Mouse (Mus musculus) neural tube, embryonic 14.5 days (tissue): ENCODE results near the gene Ndufab1. TPM values are rescaled to one million over a fixed set of nuclear protein-coding genes. Genes with fewer than 3 reads are reported as not detected.
A peak's percentile ranks its signal among the peaks of the same experiment; 100 is the strongest.
"Not testable (repeated sequence)": the region's sequence is repeated elsewhere in the genome, so short reads cannot be mapped to it uniquely, and the experiment has no call there.

ENCODE experiments used
- ATAC-seq: fragments of 200-750 bp; cut with Nextera tagmentation; 2 replicates; pipeline ENCODE4 v1.8.0; 2017; ENCODE audit warnings: low read depth, mild to moderate bottlenecking, moderate TSS enrichment, moderate library complexity
- H3K27ac ChIP-seq: fragments of 300-500 bp; sonication (generic); 2 replicates; pipeline ENCODE4 v1.5.1; 2014; ENCODE audit warnings: low read depth, mild to moderate bottlenecking, control low read depth, low read length, moderate library complexity, mixed read lengths
- H3K27me3 ChIP-seq: fragments of 300-500 bp; sonication (generic); 2 replicates; pipeline ENCODE4 v1.6.1; 2014; ENCODE audit warnings: low read length; ENCODE audit not compliant: control insufficient read depth, insufficient read depth
- H3K36me3 ChIP-seq: fragments of 300-500 bp; sonication (generic); 2 replicates; pipeline ENCODE4 v1.6.1; 2014; ENCODE audit warnings: low read length, mixed read lengths; ENCODE audit not compliant: control insufficient read depth, insufficient read depth
- H3K4me1 ChIP-seq: fragments of 300-500 bp; sonication (generic); 2 replicates; pipeline ENCODE4 v1.6.1; 2014; ENCODE audit warnings: low read length; ENCODE audit not compliant: control insufficient read depth, insufficient read depth
- H3K4me2 ChIP-seq: fragments of 300-500 bp; sonication (generic); 2 replicates; pipeline ENCODE4 v1.6.1; 2014; ENCODE audit warnings: mild to moderate bottlenecking, low read depth, low read length, control low read depth
- H3K4me3 ChIP-seq: fragments of 300-500 bp; sonication (generic); 2 replicates; pipeline ENCODE4 v1.5.1; 2014; ENCODE audit warnings: low read depth, low read length, control low read depth, mixed read lengths
- H3K9ac ChIP-seq: fragments of 300-500 bp; sonication (generic); replicated peaks from 2 replicates; pipeline ENCODE4 v1.6.1; 2014; ENCODE audit warnings: low read depth, mild to moderate bottlenecking, control low read depth, low read length, mixed read lengths
- H3K9me3 ChIP-seq: fragments of 300-500 bp; sonication (generic); 2 replicates; pipeline ENCODE4 v1.6.1; 2016; ENCODE audit warnings: low read length; ENCODE audit not compliant: control insufficient read depth
- WGBS: fragments of 180-500 bp; shearing (Covaris S2); extraction: QIAGEN DNeasy Blood & Tissue Kit; methylation state at CpG from one replicate; pipeline ENCODE4 v1.1.7; 2014; 5-methylcytosine and 5-hydroxymethylcytosine counted together
- polyA plus RNA-seq: library from polyadenylated mRNA; unstranded; fragments of >200 nt; fragmentation: Nextera tagmentation; extraction: Ambion mirVana; gene quantifications from 2 replicates; pipeline ENCODE4 v1.2.1, GENCODE M21; 2014

The Ndufab1 gene
- polyA plus RNA-seq, 1 experiment from 2014 or later, result 725 TPM

DNA sequence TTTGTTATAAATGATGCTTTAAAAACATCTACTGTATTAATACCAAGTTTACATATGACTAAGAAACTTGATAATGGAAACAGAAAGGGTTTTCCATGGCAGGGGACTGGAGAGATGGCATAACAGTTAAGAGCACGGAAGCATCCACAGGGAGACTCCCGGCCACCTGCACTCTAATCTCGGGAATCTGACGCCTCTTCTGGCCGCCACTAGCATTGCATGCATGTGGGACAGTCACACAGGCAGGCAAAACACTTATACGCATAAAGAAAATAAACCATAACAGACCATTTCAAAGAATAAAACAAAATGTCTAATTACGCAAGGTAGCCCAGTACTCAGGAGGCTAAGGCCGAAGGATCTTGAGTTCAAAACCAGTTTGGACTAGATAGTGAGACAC, 23.9 kb upstream of the Ndufab1 start:
- WGBS, result 82% methylated on average over 8 of the region's 8 CpGs

DNA sequence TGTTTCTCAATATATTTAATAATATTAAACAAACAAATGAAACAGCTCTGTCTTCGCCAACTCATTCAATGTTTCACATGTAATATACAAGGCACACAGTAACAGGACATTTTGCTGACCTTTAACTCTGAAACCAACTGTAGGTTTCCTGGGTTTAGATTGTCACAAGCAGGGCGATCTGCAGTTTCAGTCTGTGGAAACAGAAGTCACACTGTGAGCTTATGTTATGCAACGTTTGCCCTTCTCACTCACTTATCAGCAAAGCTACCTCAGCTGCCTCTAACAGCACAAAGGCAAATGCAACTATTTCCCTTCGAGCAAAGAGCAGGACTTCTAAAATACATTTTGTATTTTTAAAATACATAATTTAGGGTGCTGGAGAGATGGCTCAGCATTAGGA, 21.8 kb upstream of the Ndufab1 start:
- no peak for ATAC-seq
- Histone ChIP-seq H3K9me3 (no peaks in the 10 kb centered on the region), H3K27me3 (no peaks in the 10 kb centered on the region), H3K4me1 (no peaks in the 10 kb centered on the region), H3K27ac (no peak overlapping the region), H3K36me3 (peaks cover 10% of the 10 kb centered on the region; the same call in 1 of the 2 replicates), H3K4me3 (no peak overlapping the region), H3K4me2 (no peak overlapping the region), H3K9ac (no peak overlapping the region)
- 89% methylated on average over 4 of the region's 4 CpGs for WGBS

More for the DNA sequence above, 23.9 kb upstream of the Ndufab1 start:
- no peak overlapping the region for H3K27ac ChIP-seq
- no peak overlapping the region for H3K4me3 ChIP-seq
- no peaks in the 10 kb centered on the region for H3K27me3 ChIP-seq
- no peak overlapping the region for H3K4me2 ChIP-seq
- no peak for ATAC-seq
- H3K9me3 ChIP-seq, result no peaks in the 10 kb centered on the region
- H3K36me3 ChIP-seq, result peaks cover 10% of the 10 kb centered on the region; the same call in 1 of the 2 replicates
- H3K4me1 ChIP-seq, result no peaks in the 10 kb centered on the region
- no peak overlapping the region for H3K9ac ChIP-seq

DNA sequence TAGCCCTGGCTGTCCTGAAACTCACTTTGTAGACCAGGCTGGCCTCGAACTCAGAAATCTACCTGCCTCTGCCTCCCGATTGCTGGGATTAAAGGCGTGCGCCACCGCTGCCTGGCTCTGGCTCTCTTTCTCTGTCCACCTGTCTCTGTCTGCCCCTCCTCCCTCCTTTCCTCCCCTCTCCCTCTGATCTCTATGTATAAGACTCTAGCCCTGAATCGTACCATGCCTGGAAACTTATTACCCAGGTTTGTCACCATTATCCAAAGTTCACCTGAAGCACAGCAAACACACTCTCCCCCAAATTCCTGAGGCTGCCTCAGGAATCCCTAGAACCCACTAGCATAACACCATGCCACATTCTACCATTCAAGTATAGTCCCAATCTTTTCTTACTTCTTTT, 6.5 kb upstream of the Ndufab1 start:
- Histone ChIP-seq H3K9ac (no peak overlapping the region), H3K27me3 (no peaks in the 10 kb centered on the region), H3K4me3 (no peak overlapping the region), H3K36me3 (peaks cover 3% of the 10 kb centered on the region; the same call in 1 of the 2 replicates), H3K9me3 (no peaks in the 10 kb centered on the region), H3K4me2 (no peak overlapping the region), H3K4me1 (no peaks in the 10 kb centered on the region), H3K27ac (no peak overlapping the region)
- ATAC-seq, result no peak
- 93% methylated on average over 6 of the region's 6 CpGs for WGBS

DNA sequence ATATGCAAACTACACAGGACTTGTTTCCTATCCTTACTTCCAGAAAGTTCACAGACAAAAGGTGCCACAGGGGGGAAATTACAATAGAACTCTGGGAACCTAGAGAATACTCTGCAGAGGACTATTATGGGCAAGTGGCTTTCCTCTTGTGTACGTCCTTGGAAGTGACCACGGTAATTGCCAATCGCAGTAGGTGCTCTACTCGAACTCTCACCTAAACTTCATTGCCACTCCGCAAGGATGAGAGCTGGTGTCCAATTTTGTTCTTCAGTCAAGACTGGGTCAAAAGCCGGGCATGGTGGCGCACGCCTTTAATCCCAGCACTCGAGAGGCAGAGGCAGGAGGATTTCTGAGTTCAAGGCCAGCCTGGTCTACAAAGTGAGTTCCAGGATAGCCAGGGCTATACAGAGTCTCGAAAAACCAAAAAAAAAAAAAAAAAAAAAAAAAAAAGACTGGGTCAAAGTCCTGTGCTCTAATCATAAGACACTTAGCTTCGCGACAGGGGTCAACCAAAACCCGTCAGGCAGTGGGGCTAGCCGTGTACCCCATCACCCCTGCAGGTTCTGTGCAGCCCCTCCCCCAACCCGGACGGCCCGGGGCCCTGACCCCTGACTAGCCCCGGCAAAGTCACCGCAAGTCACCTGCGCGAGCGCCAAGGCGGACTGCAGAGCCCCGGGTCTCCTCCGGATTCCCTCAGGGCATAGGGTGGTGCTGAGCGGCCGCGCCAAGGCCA, 506 bp downstream of the Ndufab1 start:
- WGBS, result 8% methylated on average over 25 of the region's 28 CpGs

DNA sequence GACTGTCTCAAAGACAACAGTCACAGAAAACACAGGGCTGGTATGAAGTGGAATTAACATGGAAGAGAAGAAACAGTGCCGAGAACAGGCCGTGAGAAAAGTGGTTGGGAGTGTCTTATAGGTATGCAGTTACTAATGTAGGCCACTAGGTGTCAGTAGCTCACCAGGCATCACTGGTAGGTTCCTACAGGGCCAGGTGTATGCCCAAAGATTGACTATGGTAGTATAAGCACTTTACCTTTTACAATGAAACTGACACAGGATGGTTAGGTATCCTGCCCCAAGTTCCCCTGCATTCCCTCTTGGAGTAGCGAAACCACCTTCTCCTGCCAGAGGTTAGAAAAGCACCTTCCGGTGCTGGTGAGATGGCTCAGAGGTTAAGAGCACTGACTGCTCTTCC, 2.5 kb downstream of the Ndufab1 start:
- peaks cover 6% of the 10 kb centered on the region for H3K4me1 ChIP-seq
- H3K4me3 ChIP-seq, result no peak overlapping the region
- no peak overlapping the region for H3K4me2 ChIP-seq
- no peak for ATAC-seq
- H3K36me3 ChIP-seq, result peaks cover 29% of the 10 kb centered on the region
- H3K9ac ChIP-seq, result no peak overlapping the region
- H3K27ac ChIP-seq, result no peak overlapping the region
- 72% methylated on average over 4 of the region's 4 CpGs for WGBS
- H3K27me3 ChIP-seq, result no peaks in the 10 kb centered on the region
- no peaks in the 10 kb centered on the region for H3K9me3 ChIP-seq

More for the DNA sequence above, 506 bp downstream of the Ndufab1 start:
- peak overlapping the region; percentile 64 for H3K4me2 ChIP-seq
- not testable (repeated sequence) for H3K27me3 ChIP-seq, H3K4me1 ChIP-seq, H3K9me3 ChIP-seq
- peak overlapping the region; percentile 71 for H3K4me3 ChIP-seq
- H3K36me3 ChIP-seq, result peaks cover 10% of the 10 kb centered on the region
- H3K27ac ChIP-seq, result peak overlapping the region; percentile 39; the same call in 1 of the 2 replicates
- peak overlapping the region; percentile 82 for H3K9ac ChIP-seq
- peak; percentile 79 for ATAC-seq

DNA sequence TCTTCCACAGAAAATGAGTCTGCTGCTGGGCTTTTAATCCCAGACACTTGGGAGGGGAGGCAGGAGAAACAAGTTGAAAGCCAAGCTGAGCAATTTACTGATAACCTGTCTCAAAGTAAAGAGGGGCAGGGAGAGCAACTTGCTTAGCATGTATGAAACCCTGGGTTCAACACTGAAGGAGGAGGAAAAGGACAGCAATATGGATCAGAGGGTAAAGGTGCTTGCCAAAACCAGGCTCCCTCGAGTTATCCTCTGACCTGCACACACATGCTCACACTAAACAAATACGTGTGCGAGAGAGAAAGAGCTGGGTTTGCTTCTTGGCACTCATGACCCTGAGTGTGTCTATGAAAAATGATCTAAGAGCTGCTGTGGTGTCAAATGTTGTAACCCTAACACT, 3.7 kb downstream of the Ndufab1 start:
- H3K36me3 ChIP-seq, result peaks cover 31% of the 10 kb centered on the region
- no peak overlapping the region for H3K4me3 ChIP-seq
- H3K4me2 ChIP-seq, result no peak overlapping the region
- H3K27me3 ChIP-seq, result no peaks in the 10 kb centered on the region
- 95% methylated on average over 3 of the region's 3 CpGs for WGBS
- H3K27ac ChIP-seq, result no peak overlapping the region
- H3K9me3 ChIP-seq, result no peaks in the 10 kb centered on the region
- no peak overlapping the region for H3K9ac ChIP-seq
- peaks cover 6% of the 10 kb centered on the region for H3K4me1 ChIP-seq
- no peak for ATAC-seq

DNA sequence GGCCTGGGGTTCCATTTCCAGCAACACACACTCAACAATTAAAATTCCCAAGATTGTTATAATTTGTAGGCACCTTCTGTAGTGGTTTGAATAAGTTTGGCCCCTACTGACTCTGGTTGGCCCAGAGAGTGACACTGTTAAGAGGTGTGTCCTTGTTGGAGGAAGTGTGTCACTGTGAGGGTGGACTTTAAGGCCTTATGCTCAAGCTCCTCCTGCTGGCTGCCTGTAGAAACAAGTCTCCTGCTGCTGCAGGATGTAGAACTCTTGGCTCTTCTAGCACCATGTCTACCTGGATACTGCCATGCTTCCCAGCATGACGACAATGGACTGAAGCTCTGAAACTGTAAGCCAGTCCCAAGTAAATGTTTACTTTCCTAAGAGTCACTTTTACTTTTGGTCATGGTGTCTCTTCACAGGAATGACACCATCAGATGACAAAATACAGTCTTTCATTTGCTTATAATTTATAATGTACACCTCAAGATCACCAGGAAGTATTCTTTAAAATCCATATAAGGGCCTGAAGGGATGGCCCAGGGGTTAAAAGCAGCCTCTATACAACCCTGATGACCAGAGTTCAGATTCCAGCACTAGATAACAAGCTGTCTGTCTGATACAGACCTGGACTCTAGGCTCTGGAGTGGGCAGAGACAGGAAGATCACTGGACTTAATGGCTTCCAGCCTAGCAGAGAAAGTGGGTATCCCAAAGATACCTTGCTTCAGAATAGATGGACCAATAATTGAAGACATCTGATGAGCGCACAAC, 6.9 kb downstream of the Ndufab1 start:
- no peaks in the 10 kb centered on the region for H3K4me1 ChIP-seq
- peaks cover 51% of the 10 kb centered on the region for H3K36me3 ChIP-seq
- H3K4me3 ChIP-seq, result no peak overlapping the region
- no peak overlapping the region for H3K27ac ChIP-seq
- no peaks in the 10 kb centered on the region for H3K27me3 ChIP-seq
- no peak for ATAC-seq
- H3K9ac ChIP-seq, result no peak overlapping the region
- no peak overlapping the region for H3K4me2 ChIP-seq
- no peaks in the 10 kb centered on the region for H3K9me3 ChIP-seq
- 95% methylated on average over 2 of the region's 2 CpGs for WGBS

DNA sequence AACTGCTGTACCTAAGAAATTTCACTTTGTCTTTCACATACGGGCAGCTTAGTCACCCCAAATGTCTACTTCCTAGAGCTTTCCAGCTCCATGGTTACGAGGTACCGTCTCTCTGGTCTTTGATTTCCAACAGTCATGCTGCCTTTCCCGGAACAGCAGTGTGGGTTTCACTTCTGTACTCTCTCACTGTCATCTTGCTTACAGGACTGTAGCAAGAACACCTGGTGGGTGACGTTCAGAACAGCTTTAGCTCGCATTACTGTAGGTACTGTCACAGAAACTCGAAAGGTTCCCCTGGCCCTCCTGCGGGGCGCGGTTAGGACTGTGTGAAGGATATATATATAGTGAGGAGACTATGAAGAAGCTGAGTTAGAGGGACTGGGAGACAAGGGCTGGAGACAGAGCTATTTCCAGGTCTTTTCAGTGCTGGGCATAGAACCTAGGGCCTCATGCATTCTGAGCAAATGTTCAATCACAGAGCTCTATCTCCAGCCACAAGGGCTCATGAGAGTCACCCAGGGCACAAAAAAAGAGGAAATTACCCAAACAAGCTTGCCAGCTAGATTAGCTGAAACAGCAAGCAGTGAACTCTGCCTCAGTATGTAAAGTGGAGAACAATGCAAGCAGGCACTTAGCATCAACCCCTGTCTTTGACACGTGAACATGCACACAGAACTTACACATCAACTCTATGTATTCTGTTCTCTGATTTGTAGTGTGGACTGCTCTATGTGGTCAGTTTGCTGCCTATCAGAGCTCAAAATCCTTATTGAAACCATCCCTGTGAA, 14.3 kb downstream of the Ndufab1 start:
- no peaks in the 10 kb centered on the region for H3K4me1 ChIP-seq
- no peak for ATAC-seq
- H3K4me2 ChIP-seq, result no peak overlapping the region
- H3K27ac ChIP-seq, result no peak overlapping the region
- no peak overlapping the region for H3K4me3 ChIP-seq
- H3K9me3 ChIP-seq, result no peaks in the 10 kb centered on the region
- WGBS, result 92% methylated on average over 11 of the region's 11 CpGs
- peaks cover 47% of the 10 kb centered on the region for H3K36me3 ChIP-seq
- no peaks in the 10 kb centered on the region for H3K27me3 ChIP-seq
- H3K9ac ChIP-seq, result no peak overlapping the region
